Mouse (Mus musculus) erythroblast, embryonic 14.5 days (primary cell): ENCODE data around the gene Pofut1.

ENCODE experiments used
- GATA1 ChIP-seq: IDR thresholded peaks from 2 replicates; pipeline ENCODE4 v1.6.1; 2012; ENCODE audit warnings: low read length, inconsistent platforms, mixed read lengths
- TAL1 ChIP-seq: IDR thresholded peaks from 3 replicates; pipeline ENCODE4 v1.6.1; 2012; ENCODE audit warnings: low read length, inconsistent platforms, mixed read lengths

DNA sequence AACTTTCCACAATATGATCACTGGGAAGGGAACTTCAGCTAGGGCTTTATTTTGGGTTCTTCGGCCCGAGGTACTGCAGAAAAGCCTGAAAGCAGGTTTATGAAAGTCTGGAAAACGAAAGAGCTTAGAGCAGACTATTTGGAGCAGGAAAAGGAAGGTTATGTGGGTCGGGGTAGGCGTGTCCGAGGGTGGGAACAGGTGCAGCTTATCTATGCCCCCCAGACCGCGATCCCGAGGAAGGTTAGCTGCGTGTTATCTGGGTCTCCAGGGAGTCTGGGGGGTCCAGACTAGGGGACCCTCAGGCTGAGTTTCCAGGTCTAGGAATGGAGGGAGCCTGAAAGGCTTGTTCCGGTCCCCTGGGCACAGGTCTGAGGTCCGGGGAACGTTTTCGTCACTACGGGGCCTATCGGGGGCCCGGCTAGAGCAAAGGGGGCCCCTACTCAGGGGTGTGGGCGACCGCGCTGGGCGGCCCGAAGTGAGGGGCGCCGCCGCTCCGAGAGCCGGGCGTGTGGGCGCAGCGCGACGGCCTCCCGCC lies 565 bp upstream of the Pofut1 start:
- TF ChIP-seq GATA1 (peak; percentile 85), TAL1 (peak; percentile 78)
